Mouse (Mus musculus): Measurements from ENCODE around the gene Myo10. TPM values are rescaled to one million over a fixed set of nuclear protein-coding genes. Genes with fewer than 3 reads are reported as not detected.

Myo10 gene
- polyA plus RNA-seq, 1 experiment from 2014 or later: 47.2 TPM

DNA sequence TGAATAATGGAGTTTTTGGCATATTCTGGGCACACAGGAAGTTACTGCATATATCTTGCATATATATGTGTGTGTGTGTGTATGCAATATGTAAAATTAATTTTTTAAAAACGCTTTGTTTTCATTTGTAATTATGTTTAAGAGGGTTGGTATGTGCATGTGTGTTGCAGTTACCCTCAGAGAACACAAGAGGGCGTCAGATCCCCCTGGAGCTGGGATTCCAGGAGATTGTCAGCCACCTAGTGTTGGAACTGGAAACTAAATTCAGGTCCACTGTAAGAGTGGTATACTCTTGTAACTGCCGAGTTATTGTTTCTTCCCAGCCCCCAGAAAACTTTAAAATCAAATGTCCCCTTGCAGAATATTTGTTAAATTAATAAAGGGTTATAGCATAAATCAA is 174.0 kb downstream of the Myo10 start:
- no peaks in the 10 kb centered on the region for H3K4me1 ChIP-seq
- no peak overlapping the region for H3K4me3 ChIP-seq
- no peak overlapping the region for H3K27ac ChIP-seq
- no peaks in the 10 kb centered on the region for H3K27me3 ChIP-seq (ENCODE audit: low read depth, poor library complexity, severe bottlenecking)
- no peaks in the 10 kb centered on the region for H3K9me3 ChIP-seq (replicated peaks)
- 61% methylated on average over 3 of the region's 3 CpGs for WGBS
- H3K36me3 ChIP-seq: peaks cover 97% of the 10 kb centered on the region
- no peak for DNase-seq (ENCODE audit: low spot score)

DNA sequence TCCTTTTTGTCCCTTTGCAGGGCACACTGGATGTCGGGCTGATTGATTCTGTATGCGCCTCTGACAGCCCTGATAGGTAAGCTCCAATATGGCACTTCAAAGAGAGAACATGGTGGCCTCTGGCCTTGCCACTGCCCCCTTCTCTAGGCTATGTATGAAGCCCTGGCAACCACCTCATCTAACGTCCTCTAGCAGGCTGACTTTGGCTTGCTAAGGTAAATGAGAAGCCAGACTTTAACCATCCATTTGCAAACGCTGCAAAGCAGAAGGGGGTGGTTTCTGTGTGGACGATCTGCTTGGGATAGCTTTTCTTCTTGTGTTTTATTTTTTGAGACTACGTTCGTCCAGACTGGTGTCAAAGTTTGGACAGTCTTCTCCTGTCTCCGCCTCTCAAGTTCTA is 174.9 kb downstream of the Myo10 start:
- no peaks in the 10 kb centered on the region for H3K9me3 ChIP-seq (replicated peaks)
- peaks cover 98% of the 10 kb centered on the region for H3K36me3 ChIP-seq
- no peak for DNase-seq (ENCODE audit: low spot score)
- no peak overlapping the region for H3K4me3 ChIP-seq
- no peak overlapping the region for H3K27ac ChIP-seq
- no peaks in the 10 kb centered on the region for H3K27me3 ChIP-seq (ENCODE audit: low read depth, poor library complexity, severe bottlenecking)
- WGBS: 89% methylated on average over 8 of the region's 8 CpGs
- no peaks in the 10 kb centered on the region for H3K4me1 ChIP-seq

DNA sequence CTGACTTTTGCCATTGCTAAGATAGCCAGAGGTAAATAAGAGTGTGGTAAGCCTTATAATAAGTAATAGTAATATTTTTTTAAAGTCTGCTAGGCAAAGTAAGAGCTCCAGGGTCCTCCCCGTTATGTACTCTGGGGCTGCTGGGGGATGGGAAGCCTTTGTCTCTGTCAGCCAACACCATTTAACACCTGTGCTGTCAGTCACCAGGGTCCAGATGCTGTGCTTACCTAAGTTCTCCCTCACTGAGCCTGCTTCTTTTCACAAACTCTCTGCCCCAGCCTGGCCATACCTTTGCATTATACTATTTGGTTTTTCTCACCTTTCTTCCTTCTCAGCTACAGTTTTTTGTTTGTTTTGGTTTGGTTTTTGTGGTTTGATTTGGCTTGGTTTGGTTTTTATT is 175.6 kb downstream of the Myo10 start:
- Histone ChIP-seq H3K4me3 (no peak overlapping the region), H3K27ac (no peak overlapping the region), H3K9me3 (replicated peaks) (no peaks in the 10 kb centered on the region), H3K4me1 (no peaks in the 10 kb centered on the region; the same call in 1 of the 2 replicates), H3K36me3 (peaks cover 99% of the 10 kb centered on the region), H3K27me3 (ENCODE audit: low read depth, poor library complexity, severe bottlenecking) (no peaks in the 10 kb centered on the region)
- no peak for DNase-seq (ENCODE audit: low spot score)
- WGBS: 71% methylated on average over 1 of the region's 1 CpGs

DNA sequence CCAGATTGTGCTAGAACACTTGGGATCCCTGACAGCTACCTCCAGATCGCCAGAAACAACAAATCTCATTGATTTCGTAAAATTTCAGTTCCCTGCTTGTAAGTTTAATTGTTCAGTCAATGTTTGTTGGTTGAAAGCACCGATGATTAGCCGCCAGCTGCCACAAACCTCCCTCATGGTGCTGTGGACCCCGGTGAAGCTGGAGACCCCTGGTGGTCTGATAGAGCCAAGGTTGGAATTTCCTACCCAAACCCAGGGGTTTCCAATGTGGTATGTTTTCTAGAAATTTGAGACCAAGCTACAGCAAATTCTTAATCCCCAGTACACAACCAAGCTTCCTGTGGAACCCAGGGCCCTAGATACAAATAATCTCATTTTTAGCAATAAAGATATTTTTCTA is 179.4 kb downstream of the Myo10 start:
- Histone ChIP-seq H3K4me3 (no peak overlapping the region), H3K36me3 (peaks cover 100% of the 10 kb centered on the region), H3K4me1 (no peaks in the 10 kb centered on the region; the same call in 1 of the 2 replicates), H3K9me3 (replicated peaks) (no peaks in the 10 kb centered on the region), H3K27ac (no peak overlapping the region), H3K27me3 (ENCODE audit: low read depth, poor library complexity, severe bottlenecking) (no peaks in the 10 kb centered on the region)
- DNase-seq (ENCODE audit: low spot score): no peak
- WGBS: 88% methylated on average over 5 of the region's 5 CpGs

DNA sequence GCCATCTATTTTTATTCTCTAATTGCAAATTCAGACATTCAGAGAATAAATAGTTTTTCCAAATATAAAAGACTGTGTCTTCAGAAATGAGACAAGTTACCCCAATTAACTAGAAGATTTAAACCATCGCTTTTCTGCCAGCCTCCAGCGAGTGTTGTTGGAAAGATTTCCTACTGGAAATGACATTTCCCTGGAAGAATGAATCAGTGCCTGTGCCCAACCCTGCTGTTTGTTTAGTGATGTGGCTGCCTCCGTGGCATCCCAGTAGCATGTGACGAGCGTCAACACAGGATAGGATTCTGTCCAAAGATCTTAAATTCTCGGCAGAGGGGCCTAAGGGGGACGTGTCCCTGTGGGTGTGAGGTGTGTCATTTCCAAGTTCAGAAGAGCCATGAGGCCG is 179.9 kb downstream of the Myo10 start:
- no peak overlapping the region for H3K4me3 ChIP-seq
- peaks cover 100% of the 10 kb centered on the region for H3K36me3 ChIP-seq
- WGBS: 96% methylated on average over 8 of the region's 8 CpGs
- H3K9me3 ChIP-seq (replicated peaks): no peaks in the 10 kb centered on the region
- no peak for DNase-seq (ENCODE audit: low spot score)
- H3K27ac ChIP-seq: no peak overlapping the region
- H3K4me1 ChIP-seq: no peaks in the 10 kb centered on the region; the same call in 1 of the 2 replicates
- no peaks in the 10 kb centered on the region for H3K27me3 ChIP-seq (ENCODE audit: low read depth, poor library complexity, severe bottlenecking)

DNA sequence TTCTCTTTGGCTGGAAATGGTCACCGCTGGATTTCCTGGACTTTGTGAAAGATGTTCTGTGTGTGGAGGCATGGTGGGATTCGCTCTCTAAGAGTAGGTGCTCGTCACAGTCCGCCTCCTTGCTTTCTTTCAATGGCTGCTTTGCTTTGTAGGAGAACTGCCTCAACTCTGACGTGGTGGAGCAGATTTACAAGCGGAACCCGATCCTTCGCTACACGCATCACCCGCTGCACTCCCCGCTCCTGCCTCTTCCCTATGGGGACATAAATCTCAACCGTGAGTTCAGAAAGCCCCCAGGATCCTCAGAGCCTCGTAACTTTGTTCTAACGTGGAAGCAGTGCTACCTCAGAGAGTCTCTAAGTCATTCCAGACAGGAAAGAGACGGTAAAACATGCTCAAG is 180.8 kb downstream of the Myo10 start:
- no peaks in the 10 kb centered on the region for H3K27me3 ChIP-seq (ENCODE audit: low read depth, poor library complexity, severe bottlenecking)
- H3K4me3 ChIP-seq: no peak overlapping the region
- no peaks in the 10 kb centered on the region for H3K9me3 ChIP-seq (replicated peaks)
- no peaks in the 10 kb centered on the region; the same call in 1 of the 2 replicates for H3K4me1 ChIP-seq
- no peak overlapping the region for H3K27ac ChIP-seq
- peaks cover 100% of the 10 kb centered on the region for H3K36me3 ChIP-seq
- 70% methylated on average over 15 of the region's 15 CpGs for WGBS
- no peak for DNase-seq (ENCODE audit: low spot score)

DNA sequence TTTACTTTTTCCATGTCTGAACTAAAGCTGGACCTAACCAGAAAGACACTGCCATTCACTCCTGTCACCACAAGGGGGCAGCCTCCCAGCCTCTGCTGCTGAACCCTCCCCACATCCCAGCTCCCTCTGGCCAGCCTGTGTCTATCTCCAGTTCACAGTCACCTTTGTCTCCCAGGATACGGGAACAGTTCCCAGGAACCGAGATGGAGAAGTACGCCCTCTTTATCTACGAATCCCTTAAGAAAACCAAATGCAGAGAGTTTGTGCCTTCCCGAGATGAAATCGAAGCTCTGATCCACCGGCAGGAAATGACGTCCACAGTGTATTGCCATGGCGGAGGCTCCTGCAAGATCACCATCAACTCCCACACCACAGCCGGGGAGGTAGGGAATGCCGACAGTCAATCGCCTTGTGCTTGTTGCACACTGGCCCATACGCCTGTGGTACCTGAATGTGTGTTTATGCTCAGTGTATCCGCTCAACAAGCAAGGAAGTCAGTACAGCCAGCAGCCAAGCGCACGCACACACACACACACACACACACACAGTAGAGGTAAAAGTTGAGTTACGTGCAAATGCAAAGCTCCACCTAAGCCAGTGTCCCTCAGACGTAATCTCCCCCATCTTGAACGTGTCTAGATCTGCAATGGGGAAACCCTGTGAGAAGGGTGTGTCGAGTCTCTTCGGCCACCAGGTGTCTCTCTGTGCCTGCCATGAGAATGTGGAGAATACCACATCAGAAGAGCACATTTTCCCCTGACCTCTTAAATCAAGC is 183.2 kb downstream of the Myo10 start:
- Histone ChIP-seq H3K4me1 (no peaks in the 10 kb centered on the region; the same call in 1 of the 2 replicates), H3K27me3 (ENCODE audit: low read depth, poor library complexity, severe bottlenecking) (no peaks in the 10 kb centered on the region), H3K9me3 (replicated peaks) (no peaks in the 10 kb centered on the region), H3K4me3 (no peak overlapping the region), H3K27ac (no peak overlapping the region), H3K36me3 (peaks cover 100% of the 10 kb centered on the region)
- peak; percentile 80 for DNase-seq (ENCODE audit: low spot score)
- 86% methylated on average over 21 of the region's 21 CpGs for WGBS

DNA sequence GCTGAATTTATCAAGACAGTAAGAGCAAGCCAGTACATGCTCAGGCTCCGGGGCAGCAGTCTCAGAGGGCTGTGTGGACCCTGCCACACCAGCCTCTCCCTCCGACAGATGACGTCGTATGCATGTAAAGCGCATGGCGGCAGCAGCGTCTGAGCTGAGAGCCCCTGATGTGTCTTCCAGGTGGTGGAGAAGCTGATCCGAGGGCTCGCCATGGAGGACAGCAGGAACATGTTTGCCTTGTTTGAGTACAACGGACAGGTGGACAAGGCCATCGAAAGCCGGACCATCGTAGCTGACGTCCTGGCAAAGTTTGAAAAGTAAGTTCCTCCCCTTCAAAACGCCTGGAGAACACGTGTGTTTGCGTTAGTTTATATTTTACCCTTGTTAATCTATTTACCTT is 184.0 kb downstream of the Myo10 start:
- H3K36me3 ChIP-seq: peaks cover 100% of the 10 kb centered on the region
- no peaks in the 10 kb centered on the region; the same call in 1 of the 2 replicates for H3K4me1 ChIP-seq
- no peak overlapping the region for H3K27ac ChIP-seq
- H3K9me3 ChIP-seq (replicated peaks): no peaks in the 10 kb centered on the region
- no peak overlapping the region for H3K4me3 ChIP-seq
- DNase-seq (ENCODE audit: low spot score): no peak
- no peaks in the 10 kb centered on the region for H3K27me3 ChIP-seq (ENCODE audit: low read depth, poor library complexity, severe bottlenecking)
- WGBS: 92% methylated on average over 17 of the region's 17 CpGs

DNA sequence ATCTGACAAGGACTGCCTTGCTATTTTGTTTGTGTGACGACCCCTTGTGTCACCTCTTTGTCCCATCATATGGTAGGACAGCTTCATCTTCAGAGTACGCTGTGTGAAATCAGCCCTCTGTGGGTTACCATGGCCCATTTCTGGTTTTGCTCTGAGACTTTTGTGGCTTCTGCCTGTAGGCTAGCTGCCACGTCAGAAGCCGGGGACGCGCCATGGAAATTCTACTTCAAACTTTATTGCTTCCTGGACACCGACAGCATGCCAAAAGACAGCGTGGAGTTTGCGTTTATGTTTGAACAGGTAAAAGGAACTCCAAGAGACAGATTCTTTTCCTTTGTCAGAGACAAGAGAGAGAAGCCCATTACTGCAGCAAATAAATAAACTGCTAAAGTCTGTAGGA is 184.6 kb downstream of the Myo10 start:
- Histone ChIP-seq H3K4me3 (no peak overlapping the region), H3K9me3 (replicated peaks) (no peaks in the 10 kb centered on the region), H3K27me3 (ENCODE audit: low read depth, poor library complexity, severe bottlenecking) (no peaks in the 10 kb centered on the region), H3K36me3 (peaks cover 100% of the 10 kb centered on the region), H3K27ac (no peak overlapping the region), H3K4me1 (no peaks in the 10 kb centered on the region; the same call in 1 of the 2 replicates)
- DNase-seq (ENCODE audit: low spot score): no peak
- WGBS: 95% methylated on average over 9 of the region's 9 CpGs

DNA sequence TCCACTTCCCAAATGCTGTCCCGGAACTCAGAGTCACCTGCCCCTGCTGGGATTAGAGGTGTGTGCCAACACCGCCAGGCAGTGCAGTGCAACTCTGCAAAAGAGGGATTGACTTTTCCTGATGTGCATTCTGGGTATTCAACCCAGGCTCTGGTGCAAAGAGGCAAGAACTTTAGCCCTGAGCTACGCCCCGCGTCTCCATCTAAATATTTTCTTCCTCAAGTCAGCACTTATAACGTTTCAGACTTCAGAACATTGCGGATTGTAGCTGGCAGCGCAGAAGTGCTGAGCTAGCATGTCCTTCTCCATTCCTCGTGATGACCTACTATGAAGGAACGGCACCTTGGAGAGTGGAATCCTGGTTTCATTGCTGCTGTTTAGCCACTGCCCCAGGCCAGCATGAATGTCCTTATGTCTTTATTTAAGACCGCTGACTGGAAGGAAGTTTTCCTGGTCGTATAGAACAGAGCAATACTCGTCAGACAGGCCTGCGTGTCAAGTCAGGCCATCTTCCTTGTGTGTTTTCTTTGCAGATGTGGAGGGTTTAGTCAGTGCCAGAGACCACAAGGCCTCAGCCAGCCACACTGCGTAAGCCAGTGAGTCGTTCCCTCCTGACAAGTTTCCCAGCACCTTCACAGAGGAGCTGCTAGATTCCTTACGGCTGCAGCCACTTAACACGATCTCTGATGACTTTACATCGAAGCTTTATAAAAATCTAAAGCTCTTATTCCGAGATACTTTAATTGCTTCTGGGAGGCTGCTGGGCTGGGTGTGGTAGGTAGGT is 186.5 kb downstream of the Myo10 start:
- no peak for DNase-seq (ENCODE audit: low spot score)
- 0 out of 2 replicates have a peak, but pooled peaks cover 3% of the 10 kb centered on the region for H3K4me1 ChIP-seq
- H3K27me3 ChIP-seq (ENCODE audit: low read depth, poor library complexity, severe bottlenecking): no peaks in the 10 kb centered on the region
- H3K27ac ChIP-seq: no peak overlapping the region
- peaks cover 99% of the 10 kb centered on the region for H3K36me3 ChIP-seq
- WGBS: 92% methylated on average over 20 of the region's 20 CpGs
- H3K9me3 ChIP-seq (replicated peaks): no peaks in the 10 kb centered on the region
- H3K4me3 ChIP-seq: no peak overlapping the region

DNA sequence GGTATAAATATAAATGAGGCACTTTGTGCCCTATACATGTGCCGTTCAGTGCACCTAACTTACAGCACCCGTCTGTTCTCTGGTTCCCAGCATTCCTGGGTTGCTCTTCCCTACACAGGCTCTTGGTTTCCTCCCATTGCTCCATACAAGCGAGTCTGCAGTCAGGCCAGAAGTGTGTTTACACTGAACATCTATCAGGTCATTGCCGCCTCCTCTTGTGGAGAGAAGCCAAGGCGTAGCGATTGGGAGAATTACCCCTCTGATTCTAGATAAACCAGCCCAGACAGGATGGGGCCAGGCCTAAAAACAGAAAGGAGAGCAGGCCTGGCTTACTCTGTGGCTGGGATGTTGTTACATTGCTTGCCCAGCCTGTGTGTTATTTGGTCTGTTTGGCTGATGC is 187.3 kb downstream of the Myo10 start:
- 87% methylated on average over 6 of the region's 6 CpGs for WGBS
- H3K27ac ChIP-seq: no peak overlapping the region
- no peaks in the 10 kb centered on the region for H3K9me3 ChIP-seq (replicated peaks)
- peaks cover 99% of the 10 kb centered on the region for H3K36me3 ChIP-seq
- no peaks in the 10 kb centered on the region for H3K27me3 ChIP-seq (ENCODE audit: low read depth, poor library complexity, severe bottlenecking)
- H3K4me3 ChIP-seq: no peak overlapping the region
- DNase-seq (ENCODE audit: low spot score): no peak
- H3K4me1 ChIP-seq: 0 out of 2 replicates have a peak, but pooled peaks cover 3% of the 10 kb centered on the region

DNA sequence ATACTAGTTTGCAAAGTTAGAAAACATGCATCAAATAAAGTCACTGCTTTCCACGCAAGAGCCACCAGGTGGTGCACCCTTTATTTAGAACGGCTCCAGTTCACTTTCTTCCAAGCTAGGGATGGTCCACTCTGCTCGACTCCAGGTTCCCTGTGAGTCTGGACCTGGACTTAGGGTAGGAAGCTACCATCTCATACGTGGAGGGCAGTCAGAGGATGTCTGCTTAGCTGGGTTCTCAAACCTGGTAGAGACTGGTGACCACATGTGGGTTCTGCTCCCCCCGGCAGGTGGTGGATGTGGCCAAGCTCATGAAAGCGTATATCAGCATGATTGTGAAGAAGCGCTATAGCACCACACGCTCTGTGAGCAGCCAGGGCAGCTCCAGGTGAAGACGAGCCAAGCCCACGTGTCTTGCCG is 189.5 kb downstream of the Myo10 start:
- DNase-seq (ENCODE audit: low spot score): no peak
- 88% methylated on average over 11 of the region's 11 CpGs for WGBS
- H3K36me3 ChIP-seq: peaks cover 92% of the 10 kb centered on the region
- no peak overlapping the region for H3K27ac ChIP-seq
- H3K9me3 ChIP-seq (replicated peaks): no peaks in the 10 kb centered on the region
- H3K4me3 ChIP-seq: no peak overlapping the region
- H3K4me1 ChIP-seq: 0 out of 2 replicates have a peak, but pooled peaks cover 3% of the 10 kb centered on the region
- H3K27me3 ChIP-seq (ENCODE audit: low read depth, poor library complexity, severe bottlenecking): no peaks in the 10 kb centered on the region

DNA sequence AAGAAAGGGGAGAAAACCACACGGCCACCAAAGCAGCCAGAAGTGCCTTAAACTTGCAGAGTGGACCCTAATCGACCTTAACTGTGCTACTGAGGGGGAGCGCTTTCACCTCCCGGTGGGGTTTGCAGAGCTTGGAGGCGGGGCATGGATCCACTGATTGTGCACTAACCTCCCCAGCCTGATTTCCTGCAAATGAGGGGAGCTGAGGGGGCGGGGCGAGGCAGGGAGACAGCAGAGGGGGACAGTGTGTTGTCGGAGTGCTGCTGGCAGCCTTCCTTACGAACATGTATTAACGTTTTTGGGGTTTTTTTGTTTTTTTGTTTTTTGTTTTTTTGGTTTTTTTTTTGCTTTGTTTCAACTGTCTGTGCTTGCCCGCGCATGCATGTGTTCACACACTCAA is 190.2 kb downstream of the Myo10 start:
- H3K4me1 ChIP-seq: 0 out of 2 replicates have a peak, but pooled peaks cover 3% of the 10 kb centered on the region
- H3K4me3 ChIP-seq: no peak overlapping the region
- no peaks in the 10 kb centered on the region for H3K9me3 ChIP-seq (replicated peaks)
- H3K27ac ChIP-seq: no peak overlapping the region
- H3K27me3 ChIP-seq (ENCODE audit: low read depth, poor library complexity, severe bottlenecking): no peaks in the 10 kb centered on the region
- 76% methylated on average over 12 of the region's 12 CpGs for WGBS
- DNase-seq (ENCODE audit: low spot score): no peak
- peaks cover 85% of the 10 kb centered on the region for H3K36me3 ChIP-seq
